Mouse (Mus musculus) heart, embryonic 15.5 days (tissue): ENCODE measurements at regions not wholly inside any gene's neighbourhood (a gene's known extent, or its start where the extent isn't known, plus 50 kb on each side); places are given as distances from the start of the nearest gene placed in this dataset.

Experiments used
- ATAC-seq: fragments of 200-750 bp; cut with Nextera tagmentation; replicated peaks from 2 replicates; pipeline ENCODE4 v1.8.0; 2017; ENCODE audit warnings: low read depth, moderate TSS enrichment; ENCODE audit not compliant: insufficient number of reproducible peaks, insufficient read depth, low FRiP score
- H3K27ac ChIP-seq: fragments of 300-500 bp; sonication (generic); 2 replicates; pipeline ENCODE4 v1.5.1; 2015; ENCODE audit warnings: mild to moderate bottlenecking, inconsistent platforms
- H3K27me3 ChIP-seq: fragments of 300-500 bp; sonication (generic); 2 replicates; pipeline ENCODE4 v1.6.1; 2015; ENCODE audit warnings: inconsistent platforms
- H3K36me3 ChIP-seq: fragments of 300-500 bp; sonication (generic); 2 replicates; pipeline ENCODE4 v1.6.1; 2015; ENCODE audit warnings: mild to moderate bottlenecking, inconsistent platforms
- H3K4me1 ChIP-seq: fragments of 300-500 bp; sonication (generic); replicated peaks from 2 replicates; pipeline ENCODE4 v1.6.1; 2015; ENCODE audit warnings: inconsistent platforms
- H3K4me2 ChIP-seq: fragments of 300-500 bp; sonication (generic); 2 replicates; pipeline ENCODE4 v1.6.1; 2015; ENCODE audit warnings: inconsistent platforms, mild to moderate bottlenecking, moderate library complexity
- H3K4me3 ChIP-seq: fragments of 300-500 bp; sonication (generic); 2 replicates; pipeline ENCODE4 v1.5.1; 2015; ENCODE audit warnings: mild to moderate bottlenecking, inconsistent platforms
- H3K9ac ChIP-seq: fragments of 300-500 bp; sonication (generic); 2 replicates; pipeline ENCODE4 v1.6.1; 2015; ENCODE audit warnings: mild to moderate bottlenecking, inconsistent platforms
- H3K9me3 ChIP-seq: fragments of 300-500 bp; sonication (generic); replicated peaks from 2 replicates; pipeline ENCODE4 v1.6.1; 2016; ENCODE audit warnings: inconsistent platforms
- WGBS: fragments of 180-500 bp; shearing (Covaris S2); methylation state at CpG from one replicate; pipeline ENCODE4 v1.1.7; 2015; ENCODE audit warnings: mixed read lengths; 5-methylcytosine and 5-hydroxymethylcytosine counted together

GRCm38 (mm10) chr7:65772845-65773244 is 81.9 kb downstream of the Tm2d3 start:
- 78% methylated on average over 3 of the region's 3 CpGs for whole genome bisulfite sequencing
- Histone ChIP-seq H3K9ac (no peak overlapping the region), H3K9me3 (no peaks in the 10 kb centered on the region), H3K4me2 (no peak overlapping the region), H3K27me3 (no peaks in the 10 kb centered on the region), H3K36me3 (no peaks in the 10 kb centered on the region), H3K27ac (no peak overlapping the region), H3K4me1 (no peaks in the 10 kb centered on the region), H3K4me3 (no peak overlapping the region)
- ATAC-seq = no peak

DNA sequence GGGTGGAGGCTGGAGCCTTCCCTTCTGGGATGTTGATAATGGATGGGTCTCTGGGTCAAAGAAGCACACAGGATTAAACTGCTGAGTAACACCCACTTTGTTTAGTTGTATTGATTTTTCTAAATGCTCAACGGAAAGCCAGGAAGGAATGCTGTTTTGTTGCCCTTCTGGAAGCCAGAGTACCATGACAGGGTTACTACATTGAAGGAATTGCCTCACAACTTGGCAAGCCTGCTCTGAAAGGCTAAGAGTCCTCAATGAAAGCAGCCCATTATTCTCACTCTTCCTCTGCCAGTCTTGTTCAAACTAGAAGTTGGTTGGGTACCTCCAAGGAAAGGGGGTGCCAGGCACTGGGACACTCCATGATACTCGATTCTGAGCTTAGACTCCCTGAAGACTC is 83.0 kb downstream of the Tm2d3 start:
- Histone ChIP-seq H3K27me3 (no peaks in the 10 kb centered on the region), H3K36me3 (no peaks in the 10 kb centered on the region), H3K4me1 (no peaks in the 10 kb centered on the region), H3K9ac (no peak overlapping the region), H3K27ac (no peak overlapping the region), H3K9me3 (no peaks in the 10 kb centered on the region), H3K4me2 (no peak overlapping the region), H3K4me3 (no peak overlapping the region)
- no peak for ATAC-seq
- WGBS = 65% methylated on average over 2 of the region's 2 CpGs

GRCm38 (mm10) chr7:65774388-65775015 is 83.5 kb downstream of the Tm2d3 start:
- Histone ChIP-seq H3K27ac (no peak overlapping the region), H3K36me3 (no peaks in the 10 kb centered on the region), H3K27me3 (no peaks in the 10 kb centered on the region), H3K9me3 (no peaks in the 10 kb centered on the region), H3K4me2 (no peak overlapping the region), H3K4me3 (no peak overlapping the region), H3K4me1 (no peaks in the 10 kb centered on the region), H3K9ac (no peak overlapping the region)
- ATAC-seq = no peak
- 82% methylated on average over 11 of the region's 11 CpGs for WGBS

- Histone ChIP-seq H3K27ac (no peak overlapping the region), H3K9ac (no peak overlapping the region), H3K27me3 (no peaks in the 10 kb centered on the region), H3K4me3 (no peak overlapping the region), H3K36me3 (no peaks in the 10 kb centered on the region), H3K4me2 (no peak overlapping the region), H3K4me1 (no peaks in the 10 kb centered on the region), H3K9me3 (no peaks in the 10 kb centered on the region)
- no peak for ATAC-seq
- WGBS = 83% methylated on average over 3 of the region's 3 CpGs
These were observed 84.0 kb downstream of the Tm2d3 start for GRCm38 (mm10) chr7:65775016-65775415.

- H3K4me3 ChIP-seq = no peak overlapping the region
- no peaks in the 10 kb centered on the region for H3K36me3 ChIP-seq
- H3K27ac ChIP-seq = no peak overlapping the region
- WGBS = 73% methylated on average over 14 of the region's 14 CpGs
- no peak overlapping the region for H3K4me2 ChIP-seq
- ATAC-seq = no peak
- H3K27me3 ChIP-seq = no peaks in the 10 kb centered on the region
- H3K9ac ChIP-seq = no peak overlapping the region
- no peaks in the 10 kb centered on the region for H3K9me3 ChIP-seq
- no peaks in the 10 kb centered on the region for H3K4me1 ChIP-seq
These were observed 81.7 kb upstream of the Pcsk6 start for GRCm38 (mm10) chr7:65779716-65780372.

DNA sequence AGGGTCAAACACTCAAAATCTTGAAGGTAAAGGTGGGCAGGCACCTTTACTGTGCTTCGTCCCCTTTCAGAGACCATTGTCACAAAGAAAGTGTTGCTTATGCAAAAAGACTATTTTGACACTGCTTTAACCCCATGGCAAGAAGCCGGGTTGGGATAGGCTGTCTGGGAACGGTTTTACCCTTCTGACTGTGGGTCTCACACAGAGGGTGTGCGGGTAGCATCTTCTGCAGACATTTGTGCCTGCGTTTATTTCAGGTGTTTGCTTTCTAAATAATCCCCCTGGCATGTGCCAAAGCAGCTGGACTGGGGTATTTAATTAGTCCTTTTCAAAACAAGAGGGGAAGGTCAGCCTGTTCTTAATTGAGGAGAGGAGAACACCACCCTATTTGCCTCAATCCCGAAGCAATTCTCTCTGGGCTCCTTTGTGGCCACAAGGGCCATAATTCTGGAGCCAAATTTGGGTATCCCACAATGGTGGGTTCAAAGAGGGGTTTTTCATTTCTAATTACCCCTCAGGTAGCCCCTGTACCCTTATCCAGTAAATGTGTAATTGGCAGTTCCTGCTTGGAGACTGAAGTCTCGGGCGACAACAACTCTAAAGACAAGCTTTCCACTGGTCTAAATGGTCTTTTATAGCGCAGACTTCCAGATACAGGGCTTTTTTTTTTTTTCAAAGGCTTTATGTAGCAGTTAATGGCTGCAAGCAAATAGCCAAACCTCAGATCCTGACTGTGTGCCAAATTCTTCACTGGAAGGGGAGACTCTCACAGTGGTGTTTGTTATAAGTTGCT is 80.8 kb upstream of the Pcsk6 start:
- Histone ChIP-seq H3K36me3 (no peaks in the 10 kb centered on the region), H3K4me2 (no peak overlapping the region), H3K9ac (no peak overlapping the region), H3K27ac (no peak overlapping the region), H3K27me3 (no peaks in the 10 kb centered on the region), H3K4me1 (no peaks in the 10 kb centered on the region), H3K9me3 (no peaks in the 10 kb centered on the region), H3K4me3 (no peak overlapping the region)
- WGBS = 68% methylated on average over 9 of the region's 9 CpGs
- no peak for ATAC-seq

- Histone ChIP-seq H3K4me2 (no peak overlapping the region), H3K27ac (no peak overlapping the region), H3K27me3 (no peaks in the 10 kb centered on the region), H3K36me3 (no peaks in the 10 kb centered on the region), H3K9ac (no peak overlapping the region), H3K4me1 (no peaks in the 10 kb centered on the region), H3K4me3 (no peak overlapping the region), H3K9me3 (no peaks in the 10 kb centered on the region)
- no peak for ATAC-seq
- WGBS = 80% methylated on average over 7 of the region's 7 CpGs
These were observed 79.5 kb upstream of the Pcsk6 start for GRCm38 (mm10) chr7:65782024-65782423.

DNA sequence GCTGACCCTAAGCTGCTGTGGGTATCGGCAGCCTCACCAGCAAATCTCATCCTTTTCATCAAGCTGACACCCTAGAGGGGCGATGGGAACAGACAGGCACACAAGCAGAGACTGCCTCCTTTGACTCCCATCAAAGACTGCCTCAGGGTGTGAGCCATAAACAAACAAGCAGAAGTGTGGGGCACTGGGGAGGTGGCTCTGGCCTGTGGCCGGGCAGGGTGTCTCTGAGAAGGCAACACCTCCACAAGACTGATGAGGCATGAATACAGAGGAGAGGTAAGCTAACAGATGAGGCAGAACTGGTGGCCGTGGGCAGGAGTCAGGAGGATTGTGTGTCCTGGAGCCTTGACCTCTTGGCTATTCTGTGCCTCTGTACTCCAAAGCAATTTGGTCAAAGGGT is 77.8 kb upstream of the Pcsk6 start:
- Histone ChIP-seq H3K4me3 (no peak overlapping the region), H3K4me2 (no peak overlapping the region), H3K4me1 (no peaks in the 10 kb centered on the region), H3K27me3 (no peaks in the 10 kb centered on the region), H3K27ac (no peak overlapping the region), H3K9ac (no peak overlapping the region), H3K36me3 (no peaks in the 10 kb centered on the region), H3K9me3 (no peaks in the 10 kb centered on the region)
- 43% methylated on average over 4 of the region's 4 CpGs for WGBS
- no peak for ATAC-seq

- H3K27me3 ChIP-seq = no peaks in the 10 kb centered on the region
- H3K4me2 ChIP-seq = no peak overlapping the region
- no peaks in the 10 kb centered on the region for H3K36me3 ChIP-seq
- H3K9me3 ChIP-seq = no peaks in the 10 kb centered on the region
- no peak for ATAC-seq
- H3K9ac ChIP-seq = no peak overlapping the region
- 52% methylated on average over 2 of the region's 2 CpGs for WGBS
- H3K4me3 ChIP-seq = no peak overlapping the region
- H3K27ac ChIP-seq = no peak overlapping the region
- H3K4me1 ChIP-seq = no peaks in the 10 kb centered on the region
These were observed 74.6 kb upstream of the Pcsk6 start for GRCm38 (mm10) chr7:65786916-65787315.

DNA sequence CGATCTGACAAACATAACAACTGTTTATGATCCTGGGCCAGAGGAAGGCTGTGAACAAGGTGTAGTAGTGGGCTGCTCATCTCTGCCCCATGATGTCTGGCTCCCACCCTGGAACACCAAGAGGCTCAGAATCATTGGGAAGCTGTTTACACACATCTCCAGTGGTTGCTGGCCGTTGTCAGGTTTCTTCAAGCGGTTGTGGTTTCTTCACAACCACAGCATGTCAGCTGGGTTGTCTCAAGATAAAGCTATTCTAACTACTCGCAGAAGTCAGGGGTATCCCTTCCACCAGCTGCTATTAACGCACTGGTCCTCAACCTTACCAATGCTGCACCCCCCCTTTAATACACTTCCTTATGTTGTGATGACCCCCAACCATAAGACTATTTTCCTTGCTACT is 73.7 kb upstream of the Pcsk6 start:
- Histone ChIP-seq H3K4me3 (no peak overlapping the region), H3K27ac (no peak overlapping the region), H3K4me2 (no peak overlapping the region), H3K36me3 (no peaks in the 10 kb centered on the region), H3K9ac (no peak overlapping the region), H3K9me3 (no peaks in the 10 kb centered on the region), H3K4me1 (no peaks in the 10 kb centered on the region), H3K27me3 (no peaks in the 10 kb centered on the region)
- 72% methylated on average over 5 of the region's 5 CpGs for WGBS
- ATAC-seq = no peak

- no peak overlapping the region for H3K27ac ChIP-seq
These were observed 71.3 kb upstream of the Pcsk6 start for GRCm38 (mm10) chr7:65790264-65790663.

More at GRCm38 (mm10) chr7:65790264-65790663, 71.3 kb upstream of the Pcsk6 start:
- no peak overlapping the region for H3K4me2 ChIP-seq
- H3K9ac ChIP-seq = no peak overlapping the region
- H3K36me3 ChIP-seq = no peaks in the 10 kb centered on the region
- H3K4me3 ChIP-seq = no peak overlapping the region
- no peaks in the 10 kb centered on the region for H3K27me3 ChIP-seq
- H3K4me1 ChIP-seq = no peaks in the 10 kb centered on the region
- WGBS = 64% methylated on average over 6 of the region's 6 CpGs
- no peaks in the 10 kb centered on the region for H3K9me3 ChIP-seq
- no peak for ATAC-seq
